Mouse (Mus musculus): Measurements from ENCODE around the gene Gpr156.

The Gpr156 gene

DNA sequence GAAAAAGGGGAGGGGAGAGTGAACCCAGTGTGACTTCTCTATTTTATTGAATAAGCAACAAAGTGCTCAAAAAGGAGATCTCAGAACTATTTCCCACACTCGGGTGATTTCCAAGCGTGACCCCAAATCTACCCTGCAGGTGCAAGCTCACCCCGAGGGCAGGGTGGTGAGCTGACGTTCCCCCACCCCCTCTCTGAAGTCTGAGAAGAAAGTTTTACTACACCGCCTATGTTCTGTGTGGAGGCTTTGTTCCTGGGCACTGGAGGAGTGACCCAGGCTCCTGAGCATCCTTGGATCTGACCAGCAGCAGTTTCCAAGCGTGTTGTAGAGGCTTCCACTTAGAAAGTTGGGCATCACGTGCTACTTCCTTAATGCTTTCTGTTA lies 514 bp downstream of the Gpr156 start:
- no peak for DNase-seq (ENCODE audit: low read depth, low spot score)

DNA sequence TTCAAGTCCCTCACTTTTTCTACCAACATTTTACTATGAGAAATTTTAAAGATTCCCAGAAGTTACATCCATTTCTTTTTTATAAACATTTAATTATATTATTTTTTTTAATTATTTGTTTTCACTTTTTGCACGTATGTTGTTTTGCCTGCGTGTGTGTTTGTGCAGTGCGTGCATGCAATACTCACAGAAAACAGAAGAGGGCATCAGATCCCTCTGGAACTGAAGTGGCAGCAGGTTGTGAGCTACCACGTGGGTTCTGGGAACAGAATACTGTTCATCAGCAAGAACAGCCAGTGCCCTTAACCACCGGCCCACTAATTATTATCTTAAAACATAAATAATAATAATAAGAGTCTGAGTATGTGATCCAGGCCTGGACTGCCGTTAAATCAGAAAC lies 2.7 kb downstream of the Gpr156 start:
- DNase-seq (ENCODE audit: low read depth, low spot score) = no peak

DNA sequence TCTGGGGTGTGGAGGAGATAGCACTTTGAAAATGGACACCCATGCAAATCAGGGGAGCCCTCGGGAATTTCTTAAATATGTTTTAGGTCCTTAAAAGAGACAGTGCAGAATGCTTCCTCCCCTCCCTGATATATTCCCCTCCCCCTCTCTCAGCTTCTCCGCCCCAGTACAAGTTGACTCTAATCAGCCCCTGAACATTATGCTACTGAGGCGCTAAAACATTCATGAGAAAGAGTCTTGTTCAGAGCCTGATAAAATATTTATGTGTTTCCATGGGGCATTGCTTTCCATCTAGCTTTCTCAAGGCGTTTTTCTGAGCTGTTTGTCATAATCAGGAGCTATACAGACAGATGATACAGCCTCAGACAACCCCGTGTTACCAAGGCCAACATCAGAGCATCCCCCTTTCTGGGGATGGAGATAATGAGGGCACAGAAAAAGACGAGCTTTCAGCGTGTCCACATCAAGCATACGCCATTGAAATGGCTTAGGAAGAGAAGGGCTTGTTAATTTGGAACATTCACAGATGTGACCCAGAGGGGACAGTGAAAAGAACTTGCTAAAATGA lies 4.6 kb downstream of the Gpr156 start:
- DNase-seq (ENCODE audit: low read depth, low spot score) = no peak

DNA sequence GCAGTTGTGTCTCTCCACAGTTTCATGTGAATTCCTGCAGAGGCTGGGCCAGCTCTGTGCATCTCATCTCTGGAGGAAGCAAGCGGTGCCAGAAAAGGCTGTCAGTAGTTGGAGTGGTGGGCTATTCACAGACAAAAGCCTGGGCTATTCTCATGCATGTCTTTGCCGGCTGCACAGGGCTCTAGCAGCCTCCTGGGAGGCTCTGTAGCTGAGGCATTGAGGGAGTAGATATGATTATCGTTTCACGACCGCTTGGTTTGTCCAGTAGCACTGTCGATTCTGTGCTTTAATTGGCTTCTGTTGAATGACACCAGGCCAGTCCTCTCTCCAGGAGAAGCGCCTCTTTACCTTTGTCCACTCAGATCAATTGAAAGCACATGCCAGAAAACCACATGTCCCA lies 9.8 kb downstream of the Gpr156 start:
- no peak for DNase-seq (ENCODE audit: low read depth, low spot score)

DNA sequence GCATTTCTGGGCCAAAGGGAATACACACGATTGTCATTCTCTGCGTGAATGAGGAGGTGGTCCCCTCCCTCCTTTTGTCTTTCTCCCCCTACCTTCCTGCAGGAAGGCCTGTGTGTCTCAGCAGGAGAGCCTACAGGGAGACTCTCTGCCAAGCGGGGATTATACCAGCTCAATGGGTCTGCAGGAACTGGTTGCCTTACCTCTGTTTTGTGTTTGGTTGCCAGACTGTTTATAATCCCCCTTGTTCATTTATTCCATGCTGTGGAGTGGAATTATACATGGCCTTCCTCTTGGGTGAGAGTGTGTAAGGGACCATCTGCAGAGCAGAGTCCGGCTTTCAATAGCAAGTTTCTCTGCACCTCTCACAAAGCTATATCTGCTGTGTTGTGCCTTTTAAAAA lies 10.8 kb downstream of the Gpr156 start:
- no peak for DNase-seq (ENCODE audit: low read depth, low spot score)

DNA sequence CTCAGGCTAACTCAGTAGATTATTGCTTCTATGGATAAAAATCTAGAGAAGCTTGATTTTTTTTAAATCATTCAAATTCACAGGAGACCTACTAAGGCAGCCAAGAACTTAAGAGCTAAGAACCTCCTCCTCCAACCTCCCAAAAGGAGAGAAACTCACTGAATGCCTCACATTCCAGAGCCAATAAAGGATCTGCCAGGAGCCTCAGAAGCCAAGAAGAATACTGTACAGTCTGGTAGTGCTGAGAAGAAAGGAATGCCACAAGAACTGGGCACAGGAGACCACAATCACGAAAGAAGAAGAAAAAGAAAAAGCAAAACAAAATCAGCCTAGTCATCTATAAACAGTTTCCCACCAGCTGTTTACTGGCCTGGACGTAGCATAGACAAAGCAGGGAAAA lies 12.7 kb downstream of the Gpr156 start:
- no peak for DNase-seq (ENCODE audit: low read depth, low spot score)

DNA sequence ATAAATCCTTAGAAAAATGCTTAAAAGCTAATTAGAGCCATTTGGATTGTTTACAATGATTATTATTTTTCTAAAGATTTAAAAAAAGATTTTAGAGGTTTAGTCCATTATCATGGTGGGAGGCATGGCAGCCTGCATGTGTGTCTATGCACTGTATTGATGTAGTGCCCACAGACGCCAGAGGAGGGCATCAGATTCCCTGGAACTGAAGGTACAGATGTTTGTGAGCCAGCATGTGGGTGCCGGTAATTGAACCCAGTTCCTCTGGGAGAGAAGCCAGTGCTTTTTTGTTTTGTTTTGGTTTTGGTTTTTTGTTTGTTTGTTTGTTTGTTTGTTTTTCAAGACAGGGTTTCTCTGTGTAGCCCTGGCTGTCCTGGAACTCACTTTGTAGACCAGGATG lies 13.3 kb downstream of the Gpr156 start:
- DNase-seq (ENCODE audit: low read depth, low spot score) = no peak

DNA sequence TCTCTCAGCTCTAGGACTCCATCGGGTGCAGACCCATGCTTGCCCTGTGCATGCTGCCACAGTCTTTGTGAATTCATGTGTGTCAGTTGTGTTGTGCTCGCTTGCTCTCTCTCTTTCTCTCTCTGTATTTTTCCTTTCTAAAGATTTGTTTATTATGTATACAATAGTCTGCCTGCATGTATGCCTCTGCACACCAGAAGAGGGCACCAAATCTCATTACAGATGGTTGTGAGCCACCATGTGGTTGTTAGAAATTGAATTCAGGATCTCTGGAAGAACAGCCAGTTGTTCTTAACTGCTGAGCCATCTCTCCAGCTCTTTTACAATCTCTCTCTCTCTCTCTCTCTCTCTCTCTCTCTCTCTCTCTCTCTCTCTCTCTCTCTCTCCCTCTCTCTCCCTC lies 18.6 kb downstream of the Gpr156 start:
- DNase-seq (ENCODE audit: low read depth, low spot score) = no peak

DNA sequence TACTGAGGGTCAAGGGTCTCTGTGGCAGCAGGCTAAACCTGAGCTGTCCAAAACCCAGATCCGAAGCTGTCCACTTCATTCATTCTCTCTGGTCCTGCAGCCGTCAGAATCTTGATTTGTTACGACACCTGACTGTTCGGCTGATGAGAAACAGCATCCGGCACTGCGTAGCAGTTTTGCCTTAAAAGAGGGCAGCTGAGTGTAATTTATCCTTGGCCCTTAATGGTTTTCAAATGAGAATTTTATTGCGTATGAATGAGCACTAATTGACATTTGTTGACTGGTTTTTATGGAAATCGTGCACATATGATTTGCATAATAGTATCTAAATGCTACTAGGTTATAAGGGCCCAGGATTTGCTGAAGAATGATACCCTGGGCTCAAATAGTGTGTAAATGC lies 21.0 kb downstream of the Gpr156 start:
- DNase-seq (ENCODE audit: low read depth, low spot score) = no peak

DNA sequence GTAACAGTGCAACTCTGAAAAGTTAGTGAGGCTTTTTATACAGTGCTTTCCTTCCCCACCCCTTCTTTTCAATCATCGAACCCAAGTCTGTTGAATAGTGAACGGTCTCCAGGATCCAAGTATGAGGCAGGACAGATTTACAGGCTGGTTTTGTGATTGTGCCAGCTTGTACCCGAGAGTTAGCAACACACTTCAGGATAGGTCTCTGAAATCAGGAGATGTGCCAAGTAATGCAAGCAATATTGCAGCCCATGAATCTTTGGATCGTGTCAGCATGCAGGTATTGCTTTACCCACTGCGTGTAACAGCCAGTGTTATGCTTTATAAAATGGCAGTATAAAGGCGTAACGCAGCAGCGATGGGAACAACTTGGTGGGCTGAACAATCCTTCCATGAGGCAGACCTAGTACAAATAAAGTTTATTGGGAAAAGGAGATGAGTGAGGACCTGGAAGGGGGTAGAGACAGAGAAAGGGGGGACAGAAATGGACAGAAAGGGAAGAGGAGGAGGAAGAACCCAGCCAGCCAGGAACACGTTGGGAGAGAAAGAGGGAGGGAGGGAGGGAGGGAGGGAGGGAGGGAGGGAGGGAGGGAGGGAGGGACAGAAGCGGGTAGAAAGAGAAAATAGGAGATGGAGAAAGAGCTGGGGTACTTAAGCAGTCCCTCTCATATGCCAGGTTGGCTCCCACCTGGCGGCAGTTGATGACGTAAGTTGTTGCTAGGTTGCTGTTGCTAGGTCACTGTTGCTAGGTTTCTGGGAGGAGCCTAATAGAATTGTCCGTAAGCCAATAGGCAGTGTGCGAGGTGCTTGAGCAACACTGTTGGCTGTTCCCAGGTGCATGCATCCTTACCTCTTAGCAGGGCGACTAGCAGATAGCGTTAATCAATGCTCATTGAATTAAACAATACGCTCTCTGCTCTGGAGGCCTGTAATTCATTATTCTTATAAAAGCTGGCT lies 22.1 kb downstream of the Gpr156 start:
- peak; percentile 77 for DNase-seq (ENCODE audit: low read depth, low spot score)

DNA sequence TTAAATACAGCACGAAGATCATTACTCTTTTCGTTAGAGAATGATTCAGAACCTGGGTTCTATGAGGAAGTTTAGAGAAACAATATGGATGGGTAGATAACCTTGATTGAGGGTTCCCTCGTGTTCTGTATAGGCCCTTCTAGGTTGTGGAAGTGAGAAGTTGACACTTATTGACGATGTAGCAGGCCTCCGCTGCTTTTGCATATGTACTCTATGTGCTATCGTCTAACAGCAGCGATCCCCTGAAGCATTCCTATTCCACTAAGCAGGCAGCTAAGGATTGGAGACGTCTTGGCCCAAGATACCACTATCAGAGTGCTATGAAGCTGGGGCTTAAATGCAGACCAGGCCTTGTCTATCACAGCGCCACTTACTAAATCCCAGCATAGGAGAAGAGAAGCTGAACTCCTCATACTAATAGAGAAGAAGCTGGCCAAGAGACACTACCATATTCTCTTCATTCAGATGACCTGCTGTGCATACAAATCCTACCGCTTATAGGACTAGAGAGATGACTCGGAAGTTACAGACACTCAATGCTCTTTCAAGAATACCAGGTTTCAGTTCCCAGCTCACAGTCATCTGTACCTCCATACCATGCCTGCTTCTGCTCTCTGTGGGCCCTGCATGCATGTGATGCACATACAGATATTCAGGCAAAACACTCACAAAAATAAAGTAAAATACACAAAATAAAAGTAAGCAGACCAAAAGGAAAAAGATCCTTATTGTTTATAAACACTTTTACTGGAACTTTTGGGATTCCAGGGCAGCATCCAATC lies 23.0 kb downstream of the Gpr156 start:
- DNase-seq (ENCODE audit: low read depth, low spot score) = no peak

DNA sequence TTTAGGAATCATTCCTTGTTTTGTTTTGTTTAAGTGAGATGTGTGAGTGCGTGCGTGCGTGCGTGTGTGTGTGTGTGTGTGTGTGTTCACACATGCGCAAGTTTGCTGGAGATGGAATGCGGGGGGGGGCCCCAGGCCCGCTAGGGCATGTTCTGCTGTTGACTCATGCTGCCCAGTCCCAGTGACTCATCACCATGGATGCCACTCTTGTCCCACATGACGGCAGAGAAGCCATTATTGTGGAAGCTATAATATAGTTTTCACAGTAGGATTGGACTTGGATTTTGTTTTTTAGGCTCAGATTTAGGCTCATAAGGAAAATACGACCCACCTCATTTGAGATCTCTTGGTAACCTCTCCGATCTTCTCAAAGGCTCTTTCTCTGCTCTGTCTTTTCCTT lies 24.0 kb downstream of the Gpr156 start:
- DNase-seq (ENCODE audit: low read depth, low spot score) = no peak

DNA sequence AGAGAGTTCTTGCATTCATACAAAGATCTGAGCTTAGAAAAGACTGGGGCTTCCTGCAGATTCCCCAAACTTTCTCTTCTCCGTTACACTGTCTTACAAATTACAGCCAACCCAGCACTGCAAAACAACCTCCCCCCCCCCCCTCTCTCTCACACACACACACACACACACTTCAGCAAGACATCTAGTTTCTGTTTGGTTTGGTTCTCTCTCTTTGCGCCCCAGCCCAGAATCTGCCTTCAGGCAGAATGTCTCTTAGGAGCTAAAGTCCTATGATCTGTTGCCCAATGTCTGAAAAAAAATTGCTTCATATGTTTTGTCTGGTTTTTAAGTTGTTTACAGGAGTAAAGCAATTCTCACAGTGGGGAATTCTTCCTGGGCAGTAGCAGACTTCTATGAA lies 27.4 kb downstream of the Gpr156 start:
- DNase-seq (ENCODE audit: low read depth, low spot score) = no peak

DNA sequence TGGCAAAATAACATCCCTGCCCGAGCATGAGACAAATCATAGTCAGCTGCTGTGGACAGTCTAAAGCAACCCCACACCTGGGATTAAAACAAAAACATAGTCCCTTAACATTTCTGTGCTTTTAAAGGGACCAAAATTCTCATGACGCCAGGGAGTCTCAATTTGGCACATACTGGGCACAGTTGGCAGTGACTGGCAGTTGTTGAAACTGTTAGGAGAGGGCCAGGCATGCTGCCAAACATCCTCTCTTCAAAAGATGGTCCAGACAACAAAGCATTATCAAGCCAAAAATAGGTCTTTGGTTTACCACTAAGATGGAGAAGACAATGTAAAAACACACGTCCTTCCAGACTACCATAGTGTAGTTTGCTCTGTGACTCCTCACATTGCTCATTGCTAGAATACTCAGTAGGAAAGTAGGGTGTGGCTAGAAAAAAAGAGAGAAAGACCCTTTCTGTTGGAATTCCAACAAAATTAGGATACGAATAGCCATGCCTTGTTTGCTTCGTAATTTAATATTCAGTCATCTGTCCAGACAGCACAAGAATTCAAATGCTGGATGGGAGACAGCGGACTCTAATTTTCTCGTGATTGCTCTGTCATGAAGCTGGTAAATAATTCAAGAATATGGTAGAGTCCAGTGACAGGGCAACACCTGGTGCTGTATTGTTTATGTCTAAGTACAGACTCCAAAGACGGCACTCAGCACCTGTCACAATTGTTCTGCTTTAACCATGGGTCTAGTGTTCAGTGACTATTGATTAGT lies 28.9 kb downstream of the Gpr156 start:
- DNase-seq (ENCODE audit: low read depth, low spot score) = no peak

DNA sequence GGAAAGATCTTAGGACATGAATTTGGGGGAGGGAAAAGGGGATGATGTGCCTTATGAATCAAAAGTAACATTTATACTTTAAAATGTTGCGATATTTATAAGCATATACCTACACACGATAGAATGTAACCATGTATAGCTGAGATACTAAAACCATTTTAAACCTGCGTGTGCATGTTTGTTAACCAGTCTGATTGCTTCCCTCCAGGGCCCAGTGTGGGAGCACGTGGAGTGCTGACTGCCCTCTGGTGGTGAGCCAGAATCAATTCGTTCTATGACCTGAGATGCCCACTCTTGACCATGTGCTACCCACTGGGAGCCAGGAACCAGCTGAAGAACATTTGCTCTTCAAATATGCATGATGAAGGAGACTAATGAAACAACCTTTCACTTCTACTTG lies 30.9 kb downstream of the Gpr156 start:
- DNase-seq (ENCODE audit: low read depth, low spot score) = peak; percentile 46

DNA sequence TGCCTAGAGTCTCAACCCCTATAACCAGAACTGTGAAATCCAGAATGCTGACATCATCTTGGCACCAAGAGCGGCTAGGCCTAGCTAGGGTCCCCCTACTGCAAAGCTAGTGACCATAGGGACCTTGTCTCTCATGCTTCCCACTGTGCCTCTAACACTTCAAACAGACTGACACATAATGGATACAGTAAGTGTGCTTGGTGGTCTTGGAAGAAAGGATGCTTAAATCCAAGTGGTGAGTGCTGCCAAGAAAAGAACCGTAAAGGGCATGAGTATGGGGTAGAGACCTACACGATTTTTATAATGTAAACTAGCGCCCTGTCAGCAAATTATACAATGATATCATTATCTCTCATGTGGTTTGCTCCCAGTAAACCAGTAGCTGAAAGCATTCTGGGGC lies 32.1 kb downstream of the Gpr156 start:
- DNase-seq (ENCODE audit: low read depth, low spot score) = no peak

DNA sequence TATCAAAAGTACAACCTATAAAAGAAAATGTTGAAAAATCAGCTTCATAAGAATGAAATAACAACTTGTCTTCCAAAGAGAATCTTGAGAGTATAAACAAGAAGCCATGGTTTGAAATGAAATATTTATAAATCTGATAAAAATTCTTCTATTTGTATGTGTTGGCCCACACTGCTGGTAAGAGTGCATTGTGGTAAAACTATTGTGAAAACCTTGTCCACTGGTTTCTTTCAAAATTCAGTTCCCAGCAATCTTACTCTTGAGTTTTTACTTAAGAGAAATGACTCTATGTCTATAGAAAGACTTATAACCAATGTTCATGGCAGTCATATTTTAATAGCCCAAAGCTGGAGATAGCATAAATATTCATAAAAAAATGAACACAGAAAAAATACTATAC lies 34.9 kb downstream of the Gpr156 start:
- DNase-seq (ENCODE audit: low read depth, low spot score) = no peak

DNA sequence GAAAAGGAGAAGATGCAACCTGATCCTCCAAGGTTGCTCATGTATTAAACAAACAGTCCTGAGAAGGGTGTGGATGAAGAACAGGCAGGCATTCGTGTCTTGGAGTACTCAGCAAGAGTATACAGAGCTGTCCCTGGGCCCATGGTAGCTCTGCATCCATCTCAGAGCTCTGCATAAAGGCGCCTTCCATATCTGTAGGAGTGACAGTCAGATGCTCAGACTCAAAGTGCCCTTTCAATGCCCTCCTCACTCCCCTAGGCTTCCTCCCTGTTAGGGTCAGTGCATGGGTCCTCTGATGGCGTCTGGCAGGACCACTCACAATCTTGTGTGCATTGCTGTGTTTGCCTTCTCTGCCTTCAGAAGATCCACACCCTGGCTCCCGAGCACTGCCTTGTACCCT lies 36.9 kb downstream of the Gpr156 start:
- DNase-seq (ENCODE audit: low read depth, low spot score) = no peak

DNA sequence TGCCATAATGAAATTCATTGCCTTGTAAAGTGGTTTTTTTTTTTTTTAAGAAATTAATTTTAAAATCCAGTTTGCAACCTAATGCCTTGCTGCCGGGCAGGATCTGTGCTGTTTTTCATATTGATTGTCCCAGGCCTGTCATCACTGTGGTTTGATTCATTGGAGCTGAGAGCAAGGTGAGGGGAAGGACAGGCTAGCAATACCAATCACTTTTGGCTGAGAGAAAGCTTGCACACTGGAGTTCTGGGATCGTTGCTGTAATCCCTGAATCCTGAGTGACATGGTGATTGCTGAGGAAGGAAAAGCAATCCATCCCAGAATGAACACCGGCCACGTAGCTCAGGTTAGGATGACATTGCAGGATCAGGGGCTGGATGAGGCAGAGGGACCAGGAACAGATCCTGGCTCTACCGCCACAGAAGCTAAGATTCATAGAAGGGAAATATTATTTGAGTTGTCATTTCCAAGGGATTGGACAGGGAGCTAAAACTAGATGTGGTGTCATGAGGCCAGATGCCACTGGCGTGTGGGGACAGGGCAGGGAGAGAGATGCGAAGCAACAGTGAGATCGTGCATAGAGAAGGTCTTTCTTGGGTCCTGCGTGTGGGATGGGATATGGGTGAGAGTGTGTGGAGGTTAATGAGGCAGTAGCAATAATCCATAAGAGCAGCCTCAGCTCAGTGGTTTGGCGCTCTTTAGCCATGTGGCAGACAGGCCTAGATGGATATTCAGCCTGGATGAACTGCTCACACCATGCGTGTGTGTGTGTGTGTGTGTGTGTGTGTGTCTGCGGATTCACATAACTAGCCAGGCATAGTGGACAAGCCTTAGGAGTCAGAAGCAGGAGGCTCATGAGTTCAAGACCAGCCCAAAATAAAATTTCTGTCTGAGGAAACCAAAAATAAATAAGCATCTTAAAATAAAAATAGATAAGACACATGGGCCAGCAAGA lies 38.0 kb downstream of the Gpr156 start:
- DNase-seq (ENCODE audit: low read depth, low spot score) = no peak

DNA sequence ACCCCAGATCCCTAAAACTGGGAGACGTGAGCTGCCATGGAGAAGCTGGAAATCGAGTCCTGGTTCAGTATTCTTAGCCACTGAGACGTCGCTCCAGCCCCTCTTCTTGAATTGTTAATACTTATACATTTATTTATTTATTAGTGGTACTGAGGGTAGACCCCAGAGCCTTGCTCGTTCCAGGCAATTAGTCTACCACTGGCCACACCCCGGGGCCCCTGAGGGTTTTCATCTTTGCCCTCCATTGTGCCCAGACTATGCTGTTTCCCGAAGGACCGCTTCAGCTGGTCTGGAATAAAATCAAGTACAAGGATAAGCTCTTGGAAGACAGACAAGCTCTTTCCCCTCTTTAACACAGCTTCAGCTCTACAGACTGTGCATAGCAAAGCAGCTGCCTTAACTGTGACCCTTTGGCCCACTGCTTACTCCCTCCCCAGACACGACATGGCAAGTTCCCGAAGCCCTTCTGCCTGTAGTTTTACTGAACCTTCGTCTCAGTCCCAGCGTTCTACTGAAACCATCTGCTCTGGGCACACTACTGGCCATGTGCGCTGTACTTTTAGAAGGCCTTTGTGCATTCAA lies 39.1 kb downstream of the Gpr156 start:
- DNase-seq (ENCODE audit: low read depth, low spot score) = no peak
